Mouse (Mus musculus) brain, embryonic 14.5 days (tissue): Measurements from ENCODE around the gene Zfp384.

ENCODE experiments used
- CTCF ChIP-seq: fragments of 200-500 bp; IDR thresholded peaks from 2 replicates; pipeline ENCODE4 v1.5.1; 2012; ENCODE audit warnings: inconsistent platforms, mild to moderate bottlenecking, moderate library complexity, borderline replicate concordance; ENCODE audit not compliant: insufficient read depth, insufficient read length; ENCODE audit errors: extremely low read depth
- POLR2A ChIP-seq: fragments of 200-500 bp; IDR thresholded peaks from 2 replicates; pipeline ENCODE4 v1.6.1; 2012; ENCODE audit warnings: mild to moderate bottlenecking, inconsistent platforms, borderline replicate concordance; ENCODE audit not compliant: poor library complexity, insufficient read depth, insufficient read length, severe bottlenecking; ENCODE audit errors: extremely low read depth

- TF ChIP-seq POLR2A (no peak), CTCF (no peak)
These were observed 9.4 kb upstream of the Zfp384 start for GRCm38 (mm10) chr6:124999546-124999945.
